Mouse (Mus musculus): ENCODE data around the gene Vps51.

Gene Vps51

DNA sequence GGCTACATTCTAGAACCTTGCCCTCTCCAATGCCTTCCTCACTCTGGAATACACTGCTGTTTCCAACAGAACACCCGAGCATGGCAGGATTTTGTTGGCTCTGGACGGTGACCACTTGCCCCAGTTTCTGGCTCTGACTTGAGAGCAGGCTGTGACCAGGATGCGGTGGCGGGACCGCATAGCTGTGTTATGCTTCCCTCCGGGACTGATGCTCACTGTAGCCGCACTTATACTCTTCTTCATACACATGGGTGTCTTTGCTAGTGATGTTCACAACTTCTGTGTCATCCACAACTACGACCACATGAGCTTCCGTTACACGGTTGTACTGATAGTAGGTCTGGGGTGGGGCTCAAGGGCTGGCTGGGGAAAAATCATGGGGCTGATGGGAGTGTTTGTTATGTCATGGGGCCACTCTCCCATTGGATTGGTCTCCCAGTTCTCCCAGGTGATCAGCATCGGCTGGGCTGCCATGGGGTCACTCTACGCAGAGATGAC lies 3.0 kb upstream of the Vps51 start, which contains the start of gene Tmem262:
Gene Tmem262, plus strand, starts transcription at position 51 of the 498 bp plus-strand sequence.
- DNase-seq (ENCODE audit: low spot score in 2 of 2), result no peak

DNA sequence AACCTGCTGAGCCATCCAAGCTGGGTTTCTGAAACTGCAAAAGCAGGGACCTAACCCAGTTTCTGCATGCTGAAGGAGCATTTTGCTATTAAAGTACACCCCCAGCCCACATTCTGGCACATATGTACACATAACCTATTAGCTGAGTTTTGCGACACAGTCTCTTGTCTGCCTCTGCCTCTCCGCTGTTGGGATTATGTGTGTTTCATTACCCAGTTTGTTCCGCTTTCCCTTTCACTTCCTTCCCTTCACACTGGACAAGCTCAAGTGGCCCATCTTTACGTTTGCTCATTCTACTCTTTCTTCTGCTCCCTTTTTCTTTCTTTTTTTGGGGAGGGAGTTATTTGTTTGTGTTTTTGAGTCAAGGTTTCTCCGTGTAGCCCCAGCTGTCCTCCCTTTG lies 3.1 kb downstream of the Vps51 start:
- DNase-seq (ENCODE audit: low spot score in 2 of 2), result no peak

DNA sequence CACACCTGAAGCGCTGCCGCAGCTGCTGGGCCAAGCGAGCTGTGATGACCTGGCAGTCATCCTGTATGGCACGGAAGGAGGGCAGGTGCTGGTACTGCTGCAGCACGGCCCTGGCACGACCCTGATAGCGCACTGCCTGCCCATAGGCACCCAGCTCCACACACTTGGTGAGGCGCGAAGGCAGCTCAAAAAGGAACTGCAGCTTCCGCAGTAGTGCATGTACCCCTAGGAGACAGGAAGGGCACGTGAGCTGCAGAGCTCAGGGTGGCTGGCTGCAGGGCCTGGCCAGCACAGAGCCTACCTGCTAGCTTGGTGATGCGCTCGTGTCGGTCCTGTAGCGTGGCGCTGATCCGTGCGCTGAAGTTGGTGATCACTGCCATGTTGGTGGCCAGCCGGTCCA lies 5.8 kb downstream of the Vps51 start:
- DNase-seq (ENCODE audit: low spot score in 2 of 2), result no peak

DNA sequence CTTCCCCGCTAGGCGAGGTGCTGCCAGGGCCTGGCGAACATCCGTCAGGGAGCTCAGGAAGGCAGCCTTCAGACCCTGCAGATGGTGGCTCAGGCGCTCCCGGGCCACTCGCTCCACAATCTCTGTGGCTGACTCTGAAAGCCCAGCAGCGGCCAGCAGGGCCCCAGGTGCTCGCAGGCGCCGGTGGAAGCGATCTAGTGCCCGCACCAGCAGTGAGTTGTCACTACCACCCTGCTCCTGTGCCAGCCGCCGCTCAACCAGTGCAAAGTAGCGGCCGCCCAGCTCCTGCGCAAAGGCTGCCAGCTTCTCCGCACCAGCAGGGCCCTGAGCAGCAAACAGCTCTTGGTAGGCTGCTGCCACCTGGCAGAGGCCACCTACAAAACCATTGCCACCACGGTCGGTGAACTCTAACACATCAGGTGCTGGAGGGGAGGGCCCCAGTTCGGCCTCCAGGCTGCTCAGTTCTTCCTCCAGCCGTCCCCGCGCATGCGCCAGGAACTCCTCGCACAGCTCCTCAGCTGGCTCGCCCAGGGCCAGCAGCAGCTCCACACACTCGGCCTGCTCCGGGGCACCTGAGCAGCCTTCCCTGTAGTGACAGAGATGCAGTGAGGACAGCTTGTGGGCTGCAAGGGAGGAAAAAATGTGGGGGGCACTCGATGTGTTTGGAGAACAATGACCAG lies 6.3 kb downstream of the Vps51 start:
- no peak for DNase-seq (ENCODE audit: low spot score in 2 of 2)

DNA sequence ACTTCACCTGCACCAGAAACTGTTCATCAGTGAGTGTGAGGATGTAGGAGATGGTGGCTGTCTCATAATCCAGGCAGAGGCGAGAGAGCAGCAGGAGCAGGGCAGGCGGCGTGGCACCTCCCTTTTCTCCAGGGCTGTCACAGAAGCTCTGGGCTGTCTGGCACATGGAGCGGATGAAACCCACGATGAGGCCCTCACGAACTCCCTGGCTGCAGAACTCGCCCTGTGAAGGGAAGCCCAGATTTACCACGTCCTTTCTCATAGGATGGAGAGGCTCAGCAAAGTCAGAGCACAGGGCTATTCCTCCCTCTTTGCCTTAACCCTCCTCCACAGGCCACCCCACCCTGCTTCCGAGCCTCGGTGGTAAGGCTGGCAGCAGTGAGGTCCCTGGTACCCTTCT lies 7.2 kb downstream of the Vps51 start:
- DNase-seq (ENCODE audit: low spot score in 2 of 2), result no peak

DNA sequence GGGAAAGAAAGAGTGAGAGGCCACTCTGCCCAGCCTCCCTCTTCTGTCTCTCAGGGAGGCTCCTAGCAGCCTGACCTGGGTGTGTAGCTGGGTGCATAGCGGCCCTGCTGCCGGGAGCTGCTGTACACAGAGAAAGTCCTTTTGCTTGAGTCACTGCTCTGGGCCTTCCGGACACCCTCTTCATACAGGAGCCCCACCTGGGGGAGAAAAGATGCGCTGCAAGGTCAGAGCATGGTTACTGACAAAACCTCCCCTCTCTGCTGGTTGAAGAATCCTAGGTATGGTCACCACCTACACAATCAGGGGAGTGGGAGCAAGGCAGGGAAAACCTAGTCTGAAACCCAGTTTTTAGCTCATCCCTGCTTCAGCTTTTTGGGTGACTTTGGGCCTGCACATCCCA lies 8.1 kb downstream of the Vps51 start:
- DNase-seq (ENCODE audit: low spot score in 2 of 2), result peak in 1 of 2 experiments; percentile 74

DNA sequence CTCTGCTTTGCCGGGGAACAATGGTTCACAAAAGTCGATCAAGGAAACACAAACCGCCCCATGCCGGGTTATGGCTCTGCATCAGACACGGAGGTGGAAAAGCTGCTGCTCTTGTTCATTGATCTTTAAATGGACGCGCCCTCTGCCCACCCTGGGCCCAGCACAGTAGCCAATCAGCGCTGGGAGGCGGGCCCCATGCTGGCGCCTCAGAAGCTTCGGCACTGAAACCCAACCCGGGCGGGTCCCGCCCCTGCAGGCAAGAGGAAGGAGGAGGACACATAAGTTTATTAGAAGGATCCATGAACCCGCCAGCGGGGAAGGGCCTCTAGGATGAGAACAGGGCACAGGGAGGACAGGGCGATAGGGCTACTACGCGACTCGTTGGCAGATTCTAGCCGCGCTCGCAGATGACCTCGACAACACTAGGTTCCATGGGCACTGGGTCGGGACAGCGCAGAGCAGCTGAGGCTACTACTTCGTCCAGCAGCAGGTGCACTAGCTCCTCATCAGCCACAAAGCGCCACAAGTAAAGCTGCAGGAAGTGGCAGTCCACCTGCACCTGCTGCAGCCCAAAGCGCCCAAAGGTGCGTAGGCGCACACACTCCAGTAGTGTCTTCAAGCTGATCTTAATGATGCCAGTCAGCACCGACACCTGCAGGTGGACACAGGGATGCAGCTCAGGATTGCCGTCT lies 9.2 kb downstream of the Vps51 start, which contains the start of gene Tm7sf2:
Gene Tm7sf2, minus strand, starts transcription at position 650 of the 692 bp plus-strand sequence.
- DNase-seq (ENCODE audit: low spot score in 2 of 2), result peak; percentile 90 to 93

DNA sequence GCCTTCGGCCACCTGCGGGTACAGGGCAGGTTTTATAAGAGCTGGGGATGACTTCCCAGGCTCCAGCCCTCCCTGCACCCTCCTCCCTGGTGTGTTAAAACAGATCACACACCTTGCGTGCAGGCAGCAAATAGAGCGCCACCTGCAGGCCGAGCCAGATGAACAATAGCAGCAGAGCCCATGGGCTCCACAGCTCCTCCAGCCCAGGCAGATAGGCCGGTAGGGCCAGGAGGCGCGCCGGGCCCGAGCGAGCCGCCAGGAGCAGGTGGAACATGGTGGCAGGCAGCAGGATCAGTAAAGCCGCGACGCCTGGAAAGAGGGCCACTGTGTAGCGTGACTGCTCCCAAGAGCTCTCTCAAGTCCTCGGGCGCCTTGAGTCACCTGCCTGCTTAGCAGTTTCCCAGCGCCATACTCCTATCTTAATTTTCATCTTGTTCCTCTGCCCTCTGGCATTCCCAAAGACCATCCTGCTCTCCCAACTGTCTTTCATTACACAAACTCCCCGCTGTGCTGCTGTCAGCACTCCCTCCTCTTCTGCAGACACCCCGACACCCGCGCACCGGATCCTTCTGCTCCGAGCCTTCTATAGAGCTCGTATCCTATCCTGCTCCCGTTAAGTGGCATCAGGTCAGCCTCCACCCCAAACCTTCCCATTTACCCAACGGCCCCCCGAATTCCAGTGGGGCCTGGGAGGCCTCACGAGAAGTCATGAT lies 9.9 kb downstream of the Vps51 start:
- peak; percentile 87 to 96 for DNase-seq (ENCODE audit: low spot score in 2 of 2)

DNA sequence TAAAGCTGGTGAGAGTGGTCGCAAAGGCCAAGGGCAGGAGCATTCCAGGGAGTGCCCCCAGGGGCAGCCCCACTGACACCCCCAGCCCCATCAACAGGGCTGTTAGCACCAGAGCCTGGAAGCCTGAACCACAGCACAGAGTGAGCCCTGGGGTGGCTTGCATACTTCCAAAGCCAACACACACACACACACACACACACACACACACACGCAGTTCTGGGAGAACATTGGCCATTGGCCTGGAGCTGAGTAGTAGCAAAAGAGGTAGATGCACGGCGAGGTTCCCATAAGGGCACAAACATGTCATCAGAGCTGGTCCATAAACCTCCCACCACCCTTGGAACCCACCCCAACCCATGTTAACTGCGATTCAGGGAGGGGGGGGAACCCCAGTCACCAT lies 10.5 kb downstream of the Vps51 start:
- DNase-seq (ENCODE audit: low spot score in 2 of 2), result peak in 1 of 2 experiments; percentile 64

DNA sequence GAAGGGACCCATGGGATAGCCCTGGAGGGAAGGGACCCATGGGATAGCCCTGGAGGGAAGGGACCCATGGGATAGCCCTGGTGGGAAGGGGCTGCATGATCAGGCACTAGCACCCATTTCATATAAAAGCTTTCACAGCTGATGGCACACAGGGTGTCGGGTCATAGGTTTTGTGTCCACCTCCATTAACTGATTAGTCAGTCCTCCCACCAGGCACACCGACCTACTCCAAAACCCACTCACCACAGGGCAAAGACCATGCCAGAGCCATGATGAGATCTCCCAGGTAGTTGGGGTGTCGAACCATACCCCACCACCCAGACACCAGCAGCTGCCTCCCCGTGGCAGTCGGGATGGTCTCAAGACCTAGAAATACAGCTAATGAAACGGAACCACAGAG lies 13.9 kb downstream of the Vps51 start:
- DNase-seq (ENCODE audit: low spot score in 2 of 2), result no peak

DNA sequence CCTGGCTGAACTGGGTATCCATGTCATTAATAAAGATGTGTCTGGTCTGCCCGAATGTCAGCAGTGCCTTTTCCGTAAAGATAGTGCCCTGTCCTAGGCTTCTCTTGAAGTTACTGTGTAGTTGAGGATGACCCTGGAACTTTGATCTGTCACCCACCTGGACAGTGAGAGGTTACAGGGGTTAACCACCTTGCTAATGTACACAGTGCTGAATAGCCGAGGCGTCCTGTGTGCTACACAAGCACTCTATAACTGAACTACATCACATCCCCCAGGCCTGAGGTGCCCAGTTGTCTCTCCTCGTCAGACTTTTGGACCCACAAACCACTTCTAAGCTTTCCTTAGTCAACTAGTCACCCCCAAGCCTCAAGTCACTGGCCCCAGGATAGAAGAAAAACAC lies 14.6 kb downstream of the Vps51 start:
- no peak for DNase-seq (ENCODE audit: low spot score in 2 of 2)

DNA sequence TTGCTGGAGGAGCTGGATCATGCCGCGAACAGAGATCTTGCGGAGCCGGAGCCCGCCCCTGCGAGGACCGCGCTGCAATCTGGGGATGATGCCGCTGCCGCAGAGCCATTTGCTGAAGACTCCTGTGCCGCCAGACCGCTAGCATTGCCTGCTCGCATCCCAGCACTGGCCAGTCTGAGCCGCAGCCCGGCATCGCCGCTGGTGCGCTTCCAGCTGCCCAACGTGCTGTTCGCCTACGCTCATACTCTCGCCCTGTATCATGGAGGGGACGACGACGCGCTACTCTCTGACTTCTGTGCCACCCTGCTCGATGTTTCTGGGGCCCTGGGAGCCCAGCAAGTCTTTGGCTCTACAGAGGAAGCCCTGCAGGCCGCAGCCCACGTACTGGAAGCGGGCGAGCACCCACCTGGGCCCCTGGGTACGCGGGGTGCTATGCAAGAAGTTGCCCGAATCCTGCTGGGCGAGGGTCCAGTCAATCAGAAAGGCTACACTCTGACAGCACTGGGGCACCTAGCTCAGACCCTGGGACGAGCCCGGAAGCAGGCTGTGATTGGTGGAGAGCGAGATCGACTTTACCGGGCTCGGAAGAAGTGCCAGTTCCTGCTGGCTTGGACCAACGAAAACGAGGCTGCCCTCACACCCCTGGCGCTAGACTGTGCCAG lies 15.3 kb downstream of the Vps51 start:
- peak; percentile 60 to 82 for DNase-seq (ENCODE audit: low spot score in 2 of 2)

DNA sequence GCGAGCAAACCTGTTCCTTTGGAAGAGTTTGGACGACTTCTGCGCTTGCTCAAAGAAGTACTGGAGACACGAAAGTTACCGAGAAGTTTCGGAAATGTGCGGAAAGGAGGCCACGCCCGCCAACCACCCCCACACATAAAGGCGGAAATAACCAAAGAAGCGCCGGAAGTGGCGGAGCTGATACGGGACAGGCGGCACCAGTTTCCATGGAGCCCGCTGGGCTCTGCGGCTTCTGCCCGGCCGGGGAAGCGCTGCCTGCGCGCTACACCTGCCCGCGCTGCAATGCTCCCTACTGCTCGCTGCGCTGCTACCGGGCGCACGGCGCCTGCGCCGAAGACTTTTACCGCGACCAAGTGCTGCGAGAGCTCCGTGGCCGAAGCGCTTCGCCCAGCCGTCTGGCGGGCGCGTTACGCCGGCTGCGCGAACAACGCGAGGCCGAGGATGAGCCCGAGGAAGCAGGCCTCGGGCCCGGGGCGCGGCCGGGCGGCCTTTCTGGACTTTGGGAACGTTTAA lies 16.0 kb downstream of the Vps51 start, which contains the start of gene Znhit2:
Gene Znhit2, plus strand, starts transcription at position 172 of the 513 bp plus-strand sequence.
- peak; percentile 90 to 93 for DNase-seq (ENCODE audit: low spot score in 2 of 2)

DNA sequence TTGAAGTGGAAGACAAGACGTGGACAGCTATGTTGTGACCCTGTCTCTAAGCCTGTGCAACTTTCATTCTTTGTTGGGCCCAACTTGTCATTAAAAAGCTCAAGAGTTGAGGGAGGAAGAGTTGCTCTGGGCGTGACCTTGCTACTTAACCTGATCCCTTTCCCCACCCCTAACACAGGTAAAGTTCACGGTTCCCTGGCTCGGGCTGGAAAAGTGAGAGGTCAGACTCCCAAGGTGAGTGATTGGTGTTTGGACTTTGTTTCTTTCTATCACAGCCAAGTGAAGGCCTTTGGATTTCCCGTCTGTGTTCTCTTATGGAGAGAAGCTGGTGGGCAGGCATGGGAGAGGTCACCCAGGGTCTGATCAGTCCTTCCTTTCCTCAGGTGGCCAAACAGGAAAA lies 18.1 kb downstream of the Vps51 start:
- no peak for DNase-seq (ENCODE audit: low spot score in 2 of 2)

DNA sequence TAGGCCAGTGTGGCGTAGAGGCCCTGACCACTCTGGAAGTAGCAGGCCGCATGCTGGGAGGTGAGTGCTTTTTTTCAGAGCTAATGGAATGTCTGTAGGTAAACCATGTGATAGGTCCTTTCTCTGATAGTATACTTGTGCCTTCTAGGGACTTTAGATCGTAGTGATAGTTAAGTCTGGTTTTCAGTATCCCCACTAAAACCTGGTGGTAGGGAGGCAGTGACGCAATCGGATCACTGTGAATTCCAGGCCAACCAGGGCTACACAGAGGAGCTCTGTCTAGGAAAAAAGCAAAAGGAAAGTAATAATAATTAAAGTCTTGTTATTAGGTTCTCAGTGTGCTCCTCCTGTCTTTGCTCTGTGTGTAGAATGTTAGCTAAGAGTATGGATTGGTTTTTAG lies 18.5 kb downstream of the Vps51 start:
- no peak for DNase-seq (ENCODE audit: low spot score in 2 of 2)

DNA sequence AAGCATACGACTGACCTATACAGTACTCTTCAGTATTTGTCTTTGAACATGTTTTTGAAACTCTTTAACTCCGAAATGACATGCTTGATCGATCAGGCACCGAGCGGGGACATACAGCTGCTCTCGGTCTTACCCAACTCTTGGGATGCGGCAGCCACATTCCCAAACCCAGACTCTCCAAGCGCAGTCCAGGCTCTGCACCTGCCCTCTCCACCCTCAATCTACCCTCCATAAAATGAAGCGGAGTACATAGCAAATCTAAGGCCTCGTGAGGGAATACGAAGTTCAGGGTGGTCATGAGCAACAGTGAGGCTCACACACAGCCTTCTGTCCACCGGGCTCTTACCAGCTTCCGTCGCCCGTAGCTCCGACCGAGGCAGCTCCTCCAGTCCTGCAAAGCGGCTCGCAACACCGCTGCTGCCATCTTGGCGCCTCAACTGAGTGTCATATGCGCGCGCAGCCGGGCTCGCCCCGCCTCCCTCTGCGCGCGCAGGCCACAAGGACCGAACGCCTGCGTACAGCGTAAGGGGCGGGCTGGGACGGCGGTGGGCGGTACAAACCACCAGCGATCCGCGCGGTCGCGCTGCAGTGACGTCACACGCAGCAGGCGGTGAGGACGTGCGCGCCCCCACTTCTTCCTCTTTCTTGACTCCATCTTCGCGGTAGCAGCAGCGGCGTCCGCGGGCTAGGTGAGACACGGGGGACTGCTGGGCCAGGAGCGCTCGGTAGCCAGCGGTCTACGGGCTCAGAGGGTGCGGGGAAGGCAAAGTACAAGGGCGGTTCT lies 19.5 kb downstream of the Vps51 start, which contains the start of the genes Mrpl49 and Fau:
Gene Mrpl49, minus strand, starts transcription at position 473 of the 784 bp plus-strand sequence.
Gene Fau, plus strand, starts transcription at position 532 of the 784 bp plus-strand sequence.
- DNase-seq (ENCODE audit: low spot score in 2 of 2), result peak; percentile 99 to 100

DNA sequence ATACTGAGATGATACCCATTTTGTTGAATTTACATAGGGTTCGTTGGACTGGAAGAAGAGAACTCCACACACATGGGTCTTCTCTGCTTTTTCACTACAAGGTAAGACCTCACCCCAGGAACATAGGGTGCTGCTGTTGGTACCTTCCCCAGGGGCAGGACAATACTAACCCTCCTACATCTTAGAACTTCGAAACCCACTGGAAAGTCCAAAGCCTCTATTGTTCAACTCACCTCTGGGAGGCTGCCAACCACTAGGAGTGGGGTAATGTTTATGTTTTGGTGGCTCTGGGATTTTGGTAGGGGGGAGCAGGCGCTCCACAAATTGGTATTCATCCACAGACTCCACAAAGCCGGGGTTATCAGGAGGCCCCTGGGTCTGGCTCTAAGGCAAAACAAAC lies 20.3 kb downstream of the Vps51 start:
- DNase-seq (ENCODE audit: low spot score in 2 of 2), result no peak

DNA sequence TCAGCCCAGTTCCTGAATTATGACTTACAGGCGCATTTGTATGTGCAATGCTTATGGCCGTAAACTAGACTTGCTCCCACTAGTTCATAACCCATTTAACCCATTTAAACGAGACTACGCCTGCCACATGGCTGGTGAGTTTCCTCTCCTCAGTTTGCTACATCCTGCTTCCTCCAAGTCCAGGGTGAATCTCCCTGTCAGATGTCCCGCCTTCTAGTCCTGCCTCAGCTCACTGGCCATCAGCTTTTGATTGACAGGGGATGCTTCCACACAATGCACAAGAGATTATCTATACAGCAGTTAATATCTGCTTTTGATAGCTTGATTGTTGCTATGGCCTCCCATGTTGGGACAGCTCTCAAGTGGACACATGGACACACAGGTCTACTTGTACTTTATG lies 22.7 kb downstream of the Vps51 start:
- DNase-seq (ENCODE audit: low spot score in 2 of 2), result no peak

DNA sequence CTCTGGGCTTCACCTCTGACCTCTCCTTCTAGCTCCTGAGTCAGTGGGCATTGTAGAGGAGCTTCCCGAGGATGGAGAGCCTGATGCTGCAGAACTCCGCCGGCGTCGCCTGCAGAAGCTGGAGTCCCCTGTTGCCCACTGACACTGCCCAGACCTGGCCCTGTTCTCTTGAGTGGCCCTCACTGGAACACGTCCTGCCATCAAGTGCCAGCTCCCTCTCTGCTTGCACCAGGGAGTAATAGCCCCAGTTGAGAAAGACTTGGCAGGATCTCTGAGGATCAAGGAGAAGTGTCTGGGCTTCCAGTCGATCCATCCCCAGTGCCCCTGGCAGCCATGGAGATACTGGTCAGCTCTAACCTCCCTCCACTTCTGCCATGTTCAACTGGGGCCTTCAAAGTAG lies 24.5 kb downstream of the Vps51 start:
- DNase-seq (ENCODE audit: low spot score in 2 of 2), result no peak

DNA sequence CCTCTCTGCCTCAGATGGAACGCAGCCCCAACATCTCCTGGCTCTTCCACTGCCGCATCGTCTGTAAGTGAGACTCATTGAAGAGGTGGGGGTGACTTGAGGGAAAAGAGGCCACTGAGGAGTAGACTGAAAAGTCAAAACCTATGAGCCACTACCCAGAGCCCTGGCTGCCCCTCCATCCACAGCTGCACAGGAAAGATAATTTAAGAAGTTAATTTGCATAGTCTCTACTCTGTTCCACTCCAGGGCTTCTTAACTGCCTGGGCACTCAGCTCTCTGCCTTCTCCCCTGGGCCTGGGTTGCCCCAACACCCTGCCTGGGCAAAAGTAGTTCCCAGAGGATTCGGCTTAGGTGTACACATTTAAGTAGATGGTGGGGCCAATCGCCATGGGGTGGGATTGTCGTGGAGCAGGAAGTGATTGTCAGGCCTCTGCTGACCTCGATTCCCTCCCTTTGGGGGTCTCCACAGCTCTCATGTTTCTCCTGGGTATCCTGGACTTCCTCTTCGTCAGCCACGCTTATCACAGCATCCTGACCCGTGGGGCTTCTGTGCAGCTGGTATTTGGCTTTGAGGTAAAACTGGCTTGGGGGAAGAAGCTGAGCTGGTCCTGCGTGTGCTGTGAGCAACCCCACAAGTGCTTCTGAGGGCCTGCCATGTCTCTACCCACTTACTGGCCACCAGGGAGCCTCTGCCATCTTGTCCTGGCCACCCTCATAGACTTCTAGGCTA lies 28.2 kb downstream of the Vps51 start:
- peak in 1 of 2 experiments; percentile 50 for DNase-seq (ENCODE audit: low spot score in 2 of 2)
